Mouse (Mus musculus) lung, adult 2 months (tissue): ENCODE results near the gene Zfp691. TPM values are rescaled to one million over a fixed set of nuclear protein-coding genes. Genes with fewer than 3 reads are reported as not detected.

Experiments
- DNase-seq: peaks from one replicate; pipeline ENCODE4 v3.0.0; 2022
- H3K4me1 ChIP-seq: fragments of 200-500 bp; 2 replicates; pipeline ENCODE4 v1.6.1; 2011; ENCODE audit warnings: low read length; ENCODE audit not compliant: control insufficient read depth, insufficient read depth
- H3K4me3 ChIP-seq: fragments of 200-500 bp; replicated peaks from 2 replicates; pipeline ENCODE3; 2011; ENCODE audit warnings: low read depth, mild to moderate bottlenecking, control low read depth, low read length; ENCODE audit errors: extremely low read depth
- CTCF ChIP-seq: fragments of 200-500 bp; IDR thresholded peaks from 2 replicates; pipeline ENCODE4 v1.5.1; 2011; ENCODE audit warnings: mild to moderate bottlenecking, low read length, control low read depth; ENCODE audit not compliant: insufficient read depth
- POLR2A ChIP-seq: fragments of 200-500 bp; IDR thresholded peaks from 2 replicates; pipeline ENCODE4 v1.6.1; 2011; ENCODE audit warnings: low read depth, mild to moderate bottlenecking, control low read depth, low read length, borderline replicate concordance; ENCODE audit errors: extremely low read depth
- WGBS: fragments of 180-500 bp; shearing (Covaris S2); methylation state at CpG from one replicate; pipeline ENCODE4 v1.1.7; 2018; 5-methylcytosine and 5-hydroxymethylcytosine counted together
- polyA plus RNA-seq: library from polyadenylated mRNA; depleted of rRNA; stranded (reverse); fragments of >200 nt; gene quantifications from 2 replicates; pipeline ENCODE4 v1.2.3, GENCODE M21; 2012

The Zfp691 gene
- polyA plus RNA-seq, 1 experiment = 8.9 TPM

- TF ChIP-seq POLR2A (no peak), CTCF (no peak)
- 64% methylated on average over 5 of the region's 5 CpGs for WGBS
- no peak for DNase-seq
These were observed 3.7 kb upstream of the Zfp691 start for GRCm38 (mm10) chr4:119177702-119178101.

GRCm38 (mm10) chr4:119172919-119173650, 910 bp downstream of the Zfp691 start:
- DNase-seq = no peak

More at GRCm38 (mm10) chr4:119177702-119178101, 3.7 kb upstream of the Zfp691 start:
- Histone ChIP-seq H3K4me1 (0 out of 2 replicates have a peak, but pooled peaks cover 5% of the 10 kb centered on the region), H3K4me3 (no peak overlapping the region)

GRCm38 (mm10) chr4:119167663-119168062, 6.3 kb downstream of the Zfp691 start:
- DNase-seq = peak; percentile 72
- TF ChIP-seq POLR2A = no peak
- TF ChIP-seq CTCF = peak; percentile 59; the same call in 1 of the 2 replicates
- H3K4me1 ChIP-seq = no peaks in the 10 kb centered on the region
- no peak overlapping the region for H3K4me3 ChIP-seq
- WGBS = 2% methylated on average over 4 of the region's 4 CpGs

More at GRCm38 (mm10) chr4:119172919-119173650, 910 bp downstream of the Zfp691 start:
- H3K4me1 ChIP-seq = 0 out of 2 replicates have a peak, but pooled peaks cover 5% of the 10 kb centered on the region
- H3K4me3 ChIP-seq = peak overlapping the region; percentile 89
- 28% methylated on average over 18 of the region's 18 CpGs for WGBS
- no peak for TF ChIP-seq CTCF
- TF ChIP-seq POLR2A = no peak

- 85% methylated on average over 4 of the region's 4 CpGs for WGBS
- TF ChIP-seq CTCF (no peak), POLR2A (no peak)
- no peaks in the 10 kb centered on the region for H3K4me1 ChIP-seq
- no peak overlapping the region for H3K4me3 ChIP-seq
- DNase-seq = no peak
These were observed 6.9 kb downstream of the Zfp691 start for GRCm38 (mm10) chr4:119167068-119167467.

GRCm38 (mm10) chr4:119165916-119166315, 8.1 kb downstream of the Zfp691 start:
- no peak for DNase-seq
- H3K4me3 ChIP-seq = no peak overlapping the region
- TF ChIP-seq CTCF (no peak), POLR2A (no peak)
- WGBS = 50% methylated on average over 7 of the region's 7 CpGs
- H3K4me1 ChIP-seq = no peaks in the 10 kb centered on the region

- TF ChIP-seq POLR2A (no peak), CTCF (no peak)
- DNase-seq = no peak
- no peaks in the 10 kb centered on the region for H3K4me1 ChIP-seq
- no peak overlapping the region for H3K4me3 ChIP-seq
- WGBS = 72% methylated on average over 4 of the region's 4 CpGs
These were observed 11.0 kb downstream of the Zfp691 start for GRCm38 (mm10) chr4:119162990-119163389.

- Histone ChIP-seq H3K4me3 (no peak overlapping the region), H3K4me1 (no peaks in the 10 kb centered on the region)
- TF ChIP-seq CTCF = no peak
- no peak for TF ChIP-seq POLR2A
- DNase-seq = no peak
- WGBS = 56% methylated on average over 3 of the region's 3 CpGs
These were observed 12.6 kb downstream of the Zfp691 start for GRCm38 (mm10) chr4:119161358-119161757.

GRCm38 (mm10) chr4:119157891-119158290, 16.1 kb downstream of the Zfp691 start:
- DNase-seq = peak; percentile 18
- no peaks in the 10 kb centered on the region for H3K4me1 ChIP-seq
- no peak for TF ChIP-seq CTCF
- TF ChIP-seq POLR2A = no peak
- WGBS = 56% methylated on average over 5 of the region's 5 CpGs
- no peak overlapping the region for H3K4me3 ChIP-seq

- Histone ChIP-seq H3K4me1 (no peaks in the 10 kb centered on the region), H3K4me3 (no peak overlapping the region)
- peak; percentile 69 for DNase-seq
- peak; percentile 33 for TF ChIP-seq CTCF
- TF ChIP-seq POLR2A = no peak
- 29% methylated on average over 2 of the region's 2 CpGs for WGBS
These were observed 16.8 kb downstream of the Zfp691 start for GRCm38 (mm10) chr4:119157186-119157585.

- no peak for DNase-seq
- no peak overlapping the region for H3K4me3 ChIP-seq
- no peak for TF ChIP-seq CTCF
- 62% methylated on average over 11 of the region's 11 CpGs for WGBS
- no peaks in the 10 kb centered on the region for H3K4me1 ChIP-seq
These were observed 25.3 kb downstream of the Zfp691 start for GRCm38 (mm10) chr4:119148741-119149140.
